Mouse (Mus musculus) liver, embryonic 14.5 days (tissue): ENCODE measurements at regions not wholly inside any gene's neighbourhood (a gene's known extent, or its start where the extent isn't known, plus 50 kb on each side); places are given as distances from the start of the nearest gene placed in this dataset.

Experiments
- CTCF ChIP-seq: IDR thresholded peaks from 2 replicates; pipeline ENCODE4 v1.5.1; 2016; ENCODE audit warnings: antibody characterized with exemption, low read depth, control low read depth
- EP300 ChIP-seq: IDR thresholded peaks from 2 replicates; pipeline ENCODE4 v1.6.1; 2016; ENCODE audit warnings: antibody characterized with exemption, low read depth

DNA sequence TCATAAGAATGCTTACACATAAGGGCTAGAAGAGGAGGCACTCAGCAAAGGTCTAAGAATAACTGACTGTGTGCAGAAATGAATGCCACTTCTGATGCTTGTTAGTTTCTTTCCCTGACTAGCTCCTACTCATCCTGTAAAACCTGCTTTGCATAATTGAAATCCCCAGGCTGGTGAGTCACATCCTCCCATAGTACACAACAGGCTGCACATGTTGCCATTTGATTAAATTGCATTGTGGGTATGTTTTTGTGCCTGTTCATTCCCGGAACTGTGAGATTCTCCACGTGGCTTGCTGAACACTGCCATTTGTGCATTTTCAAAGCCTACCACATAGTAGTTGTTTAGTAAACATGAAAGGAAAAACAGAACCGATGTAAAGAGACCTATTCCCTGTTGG lies 516.7 kb upstream of the 2610301B20Rik start:
- TF ChIP-seq CTCF: no peak
- no peak for TF ChIP-seq EP300
